8 mouse cellular contexts compared by ENCODE assay signal in genomic region chr7:125444464-125445401, GRCm38 (mm10). TPM values are rescaled to one million over a fixed set of nuclear protein-coding genes. Genes with fewer than 3 reads are reported as not detected.
DNase-seq lines count a peak whose midpoint lies in the region; ATAC-seq lines count a peak whose summit lies in the region.

Kdm8 (plus strand) TSS chr7:125444676.

- DNase-seq in adipocyte (ENCODE audit: low spot score) = peak; percentile 95
- DNase-seq in embryo, embryonic 10 days (ENCODE audit: low spot score) = peak; percentile 97
- peak; percentile 93 for DNase-seq in gastrocnemius, postnatal 10 days
- peak; percentile 98 for DNase-seq in induced T-regulatory cell, adult 2 months (ENCODE audit: low read depth)
- DNase-seq in left cerebral cortex, adult 9 months (ENCODE audit: low spot score in 2 of 2) = peak; percentile 74 to 92
- DNase-seq in right cerebral cortex, postnatal 14 days = peak; percentile 90
- peak; percentile 89 to 92 for DNase-seq in urinary bladder, postnatal 36 days (ENCODE audit: low spot score in 2 of 2)

- ATAC-seq in megakaryocyte progenitor cell, adult 5-6 weeks (replicated peaks; ENCODE audit: poor library complexity) = peak; percentile 87

RNA-seq across cellular contexts. Expression of gene Kdm8, which starts in this region (rescaled TPM):
- total RNA-seq in gastrocnemius, postnatal 10 days (2021) = 1 to 10 TPM; 3.8 to 4.0 TPM
- total RNA-seq in megakaryocyte progenitor cell, adult 5-6 weeks (2015) = 3.5 and 3.7 TPM in 2 replicates
- total RNA-seq in megakaryocyte progenitor cell, adult 5-6 weeks (2017) = 5.8 and 8.0 TPM in 2 replicates

Comparison
In these comparisons a context has a peak if more than half of its experiments do, and no peak if none do; other contexts are left out.
1. Peak in every context shown above with its lines: DNase-seq and ATAC-seq.